Mouse (Mus musculus) embryonic fibroblast, embryonic 13.5 days (primary cell): Measurements from ENCODE around the gene Rab7b.

Experiments
- CTCF ChIP-seq: IDR thresholded peaks from 2 replicates; pipeline ENCODE4 v1.5.1; 2011; ENCODE audit warnings: mild to moderate bottlenecking, control low read depth, low read length, moderate library complexity, borderline replicate concordance; ENCODE audit not compliant: insufficient read depth
- POLR2A ChIP-seq: IDR thresholded peaks from 2 replicates; pipeline ENCODE4 v1.6.1; 2011; ENCODE audit warnings: low read depth, mild to moderate bottlenecking, control low read depth, low read length, moderate library complexity

DNA sequence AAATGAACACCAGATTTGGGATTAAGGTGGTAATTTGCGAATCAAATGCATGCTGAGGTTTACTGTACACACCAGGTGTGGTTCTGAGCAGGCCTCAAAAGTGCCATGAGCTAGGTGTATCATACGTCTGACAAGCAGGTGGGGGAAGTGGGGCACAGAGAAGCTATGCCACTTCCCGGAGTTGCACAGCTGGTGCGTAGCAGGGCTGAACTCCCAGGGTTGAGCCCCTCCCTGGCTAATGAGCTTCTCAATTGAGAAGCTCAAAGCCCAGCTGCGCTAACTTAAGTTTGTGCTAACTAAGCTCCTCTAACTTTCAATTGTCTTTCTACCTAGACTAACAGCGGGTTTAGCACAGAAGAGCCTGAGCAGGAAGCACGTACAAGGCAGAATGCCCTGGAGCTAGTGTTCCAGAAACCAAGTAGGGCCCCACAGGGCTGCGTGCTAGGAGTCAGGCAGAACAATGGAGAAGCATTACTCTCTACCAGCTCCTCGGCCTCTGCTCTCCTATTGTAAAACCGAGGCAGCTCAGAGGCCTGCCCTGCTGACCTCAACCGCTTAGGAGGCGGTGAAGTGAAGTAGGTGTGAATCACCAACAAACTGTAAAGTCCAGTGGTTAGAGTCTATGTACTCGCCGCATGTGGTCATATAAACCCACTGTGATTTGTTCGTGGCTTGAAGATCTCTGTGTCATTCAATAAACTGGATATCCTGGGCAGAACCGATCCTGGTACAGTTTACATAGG is 30.6 kb downstream of the Rab7b start:
- TF ChIP-seq POLR2A: no peak
- TF ChIP-seq CTCF: no peak
